Mouse (Mus musculus) megakaryocyte-erythroid progenitor cell, adult 5 weeks (primary cell): ENCODE results near the gene C1s2. TPM values are rescaled to one million over a fixed set of nuclear protein-coding genes. Genes with fewer than 3 reads are reported as not detected.

Experiments used
- polyA plus RNA-seq: library from polyadenylated mRNA; stranded (reverse); fragments of >175 nt; gene quantifications from 2 replicates; pipeline ENCODE4 v1.2.3, GENCODE M21; 2012

C1s2 gene
- polyA plus RNA-seq: not detected in 2 replicates

DNA sequence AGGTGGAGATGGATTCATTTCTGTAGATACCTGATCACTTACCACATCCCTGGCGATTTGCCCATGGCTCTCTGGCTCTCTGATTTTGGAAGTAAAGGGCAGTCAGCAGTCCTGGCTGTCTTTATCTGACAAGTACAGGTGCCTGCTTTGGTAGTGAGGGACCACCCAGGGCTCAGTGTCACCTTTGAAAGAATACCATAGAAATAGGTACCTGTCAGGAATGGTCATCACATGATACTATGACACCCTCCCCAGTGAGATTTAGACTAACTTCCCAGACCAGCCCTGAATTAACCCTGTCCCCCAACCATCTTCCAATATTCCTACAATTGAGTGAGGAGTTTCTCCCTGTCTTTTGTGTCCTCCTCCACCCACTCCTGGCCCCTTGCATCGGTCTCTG, at the start of gene C1s2:
Gene C1s2 (minus strand): TSS at position 101 of the 400 bp plus-strand sequence.

DNA sequence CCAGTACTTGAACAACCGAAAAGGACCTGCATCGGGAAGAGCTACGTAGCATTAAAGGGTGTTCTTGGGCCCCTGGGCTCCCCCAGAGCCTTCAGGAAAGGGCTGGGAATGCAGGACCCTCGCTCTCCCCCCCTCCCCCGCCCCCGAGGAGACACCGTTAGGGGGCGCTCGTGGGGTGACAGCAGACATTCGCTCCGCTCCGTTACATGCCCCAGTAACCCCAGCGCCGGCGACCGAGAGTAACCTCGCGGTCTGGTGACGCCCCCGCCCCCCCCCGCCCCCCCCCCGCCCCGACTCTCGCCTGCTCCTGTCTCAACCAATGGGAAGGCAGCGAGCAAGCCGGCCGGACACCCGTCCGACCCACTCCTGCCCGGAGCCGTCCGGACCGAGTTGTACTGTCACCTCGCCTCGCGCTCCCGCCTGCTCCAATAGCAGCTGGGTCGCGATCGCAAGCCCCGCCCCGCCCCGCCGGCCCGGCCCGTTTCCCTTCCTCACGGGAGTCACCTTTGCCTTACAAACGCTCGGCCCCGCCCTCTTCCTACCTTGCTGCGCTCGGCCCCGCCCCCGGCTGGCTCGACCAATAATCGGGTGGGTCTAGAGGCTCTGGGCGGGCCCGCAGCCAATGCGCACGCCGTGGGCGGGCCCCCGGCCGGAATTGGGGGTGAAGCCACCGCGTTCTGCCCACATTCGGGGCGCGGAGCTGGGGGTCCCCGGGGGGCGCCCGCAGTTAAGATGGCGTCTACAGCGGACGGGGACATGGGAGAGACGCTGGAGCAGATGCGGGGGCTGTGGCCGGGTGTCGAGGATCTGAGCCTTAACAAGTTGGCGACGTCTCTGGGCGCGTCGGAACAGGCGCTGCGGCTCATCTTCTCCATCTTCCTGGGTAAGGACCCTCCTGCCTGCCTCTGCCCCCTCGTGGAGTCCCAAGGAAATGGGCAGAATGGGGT, 26.9 kb upstream of the C1s2 start, which contains the start of gene Lpcat3:
Gene Lpcat3 (plus strand): TSS at position 551 of the 947 bp plus-strand sequence.

Other genes with a start within 250 kb of the C1s2 start
- gene Pex5, start 221.0 kb downstream of the C1s2 start, polyA plus RNA-seq: 25.8 and 31.5 TPM in 2 replicates
- gene Clstn3, start 171.3 kb downstream of the C1s2 start, polyA plus RNA-seq: 28.8 and 42.2 TPM in 2 replicates
- 1.5 and 1.9 TPM in 2 replicates for gene C1rl, start 143.0 kb downstream of the C1s2 start, polyA plus RNA-seq
- gene C1ra, start 123.7 kb downstream of the C1s2 start, polyA plus RNA-seq: 2.0 and 2.1 TPM in 2 replicates
- not detected in 2 replicates for gene C1s1, start 93.7 kb downstream of the C1s2 start, polyA plus RNA-seq
- not detected in 2 replicates for gene C1rb, start 65.8 kb downstream of the C1s2 start, polyA plus RNA-seq
- gene Lpcat3, start 26.9 kb upstream of the C1s2 start, polyA plus RNA-seq: 47.7 and 53.9 TPM in 2 replicates
- gene Emg1, start 76.1 kb upstream of the C1s2 start, polyA plus RNA-seq: 294 and 299 TPM in 2 replicates
- gene Phb2, start 76.3 kb upstream of the C1s2 start, polyA plus RNA-seq: 308 and 359 TPM in 2 replicates
- 65.9 and 80.8 TPM in 2 replicates for gene Ptpn6, start 102.6 kb upstream of the C1s2 start, polyA plus RNA-seq
- gene Grcc10, start 105.3 kb upstream of the C1s2 start, polyA plus RNA-seq: 50.4 and 53.2 TPM in 2 replicates
- not detected in 2 replicates for gene Gm45234, start 119.9 kb upstream of the C1s2 start, polyA plus RNA-seq
- 111 and 137 TPM in 2 replicates for gene Atn1, start 120.4 kb upstream of the C1s2 start, polyA plus RNA-seq
- gene Eno2, start 133.6 kb upstream of the C1s2 start, polyA plus RNA-seq: 0.37 and 0.90 TPM in 2 replicates
- gene Lrrc23, start 143.6 kb upstream of the C1s2 start, polyA plus RNA-seq: 0.37 and 0.47 TPM in 2 replicates
- gene Spsb2, start 172.6 kb upstream of the C1s2 start, polyA plus RNA-seq: 10.0 and 16.9 TPM in 2 replicates
- gene Tpi1, start 178.2 kb upstream of the C1s2 start, polyA plus RNA-seq: 195 and 233 TPM in 2 replicates
- gene Usp5, start 193.4 kb upstream of the C1s2 start, polyA plus RNA-seq: 83.8 and 84.6 TPM in 2 replicates
- gene Cdca3, start 193.5 kb upstream of the C1s2 start, polyA plus RNA-seq: 43.2 and 59.7 TPM in 2 replicates
- 0.22 TPM in 1 of 2 replicates, not detected in the other for gene Gnb3, start 204.2 kb upstream of the C1s2 start, polyA plus RNA-seq
- 8.2 and 16.7 TPM in 2 replicates for gene P3h3, start 221.7 kb upstream of the C1s2 start, polyA plus RNA-seq
- gene Gpr162, start 227.9 kb upstream of the C1s2 start, polyA plus RNA-seq: 0.09 and 0.18 TPM in 2 replicates